Mouse (Mus musculus) urinary bladder, postnatal 14 days (tissue): Measurements from ENCODE around the gene Etnk1.
"Not testable (repeated sequence)": the region's sequence is repeated elsewhere in the genome, so short reads cannot be mapped to it uniquely, and the experiment has no call there.

Source experiments
- DNase-seq: peaks from one replicate; pipeline ENCODE4 v3.0.0; 2021; ENCODE audit warnings: low spot score

Etnk1 gene

GRCm38 (mm10) chr6:143166452-143167357 lies at the start of gene Etnk1:
Gene Etnk1, plus strand, starts transcription at chr6:143167221.
- peak; percentile 94 for DNase-seq

GRCm38 (mm10) chr6:143119325-143119724 lies 47.7 kb upstream of the Etnk1 start:
- no peak for DNase-seq

- DNase-seq, result no peak
These were observed 41.3 kb upstream of the Etnk1 start for GRCm38 (mm10) chr6:143125721-143126120.

DNA sequence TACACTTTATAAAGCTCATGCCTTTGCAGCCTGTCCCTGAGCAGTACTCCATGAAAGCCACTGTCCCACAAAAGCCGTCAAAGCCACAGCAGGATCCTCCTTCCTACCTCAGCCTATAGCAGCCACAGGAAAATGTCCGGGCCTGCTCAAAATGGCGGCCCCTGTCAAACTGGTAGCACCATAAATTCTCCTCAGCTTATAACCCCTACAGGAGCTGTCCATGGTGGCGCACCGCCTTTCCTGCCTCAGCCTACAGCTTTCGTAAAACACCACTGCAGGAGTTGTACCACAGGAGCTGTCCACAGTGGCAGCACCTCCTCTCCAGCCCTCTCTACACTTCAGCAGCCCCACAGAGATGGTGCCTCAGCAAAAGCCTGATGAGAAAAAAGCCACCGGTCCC lies 37.6 kb upstream of the Etnk1 start:
- DNase-seq, result no peak

GRCm38 (mm10) chr6:143129952-143130351 lies 37.1 kb upstream of the Etnk1 start:
- DNase-seq, result no peak

DNA sequence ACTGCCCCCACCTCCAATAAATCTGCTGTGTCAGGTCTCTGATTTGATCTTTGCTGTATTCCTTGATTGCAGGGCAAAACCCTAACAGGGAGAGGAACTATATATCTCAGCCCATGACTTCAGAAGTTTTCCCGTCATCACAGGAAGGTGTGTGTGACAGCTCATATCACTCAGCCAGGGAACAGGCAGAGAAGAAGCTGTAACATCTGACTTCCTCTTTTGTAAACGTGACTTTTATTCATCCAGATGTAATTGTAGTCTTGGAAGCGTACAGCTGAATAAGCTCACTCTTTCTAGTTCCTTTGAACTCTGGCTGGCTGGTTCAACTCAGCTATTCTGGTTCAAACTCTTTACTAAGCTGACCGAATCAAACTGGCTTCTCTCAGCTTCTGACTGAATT lies 36.6 kb upstream of the Etnk1 start:
- no peak for DNase-seq

- no peak for DNase-seq
These were observed 34.9 kb upstream of the Etnk1 start for GRCm38 (mm10) chr6:143131895-143132652.

DNA sequence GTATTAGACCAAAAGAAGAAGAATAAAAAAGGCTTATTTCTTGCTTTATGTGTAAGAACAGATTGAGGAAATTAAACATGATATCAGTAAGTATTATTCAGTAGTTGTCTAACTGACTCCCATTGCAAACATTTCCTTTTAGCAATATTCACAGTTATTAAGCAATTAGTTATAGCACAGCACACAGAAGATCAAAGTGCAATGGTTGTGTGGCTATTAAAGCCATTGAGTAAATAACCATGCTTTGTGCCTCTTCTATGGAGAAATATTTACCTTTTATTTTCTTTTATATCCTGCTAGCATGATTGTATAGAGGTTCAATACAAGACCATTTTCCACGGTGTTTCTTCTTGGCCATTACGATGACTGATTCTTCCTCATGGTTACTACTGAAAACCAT lies 33.9 kb upstream of the Etnk1 start:
- no peak for DNase-seq

- no peak for DNase-seq
These were observed 31.9 kb upstream of the Etnk1 start for GRCm38 (mm10) chr6:143135097-143135496.

DNA sequence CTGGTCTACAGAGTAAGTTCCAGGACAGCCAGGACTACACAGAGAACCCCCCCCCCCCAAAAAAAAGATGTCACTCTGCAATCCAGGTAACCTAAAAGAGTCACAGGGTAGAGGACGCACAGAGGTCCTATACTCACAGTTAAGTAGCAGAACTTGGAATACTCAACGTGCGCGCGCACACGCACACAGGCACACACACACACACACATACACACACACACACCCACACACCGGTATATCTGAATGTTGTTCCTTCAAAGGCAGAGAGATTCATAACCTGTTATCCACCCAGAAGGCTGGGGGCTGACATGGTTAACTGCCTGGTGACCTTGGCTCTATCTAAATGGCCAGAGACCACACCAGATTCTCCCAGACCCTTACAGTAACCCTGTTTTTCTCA lies 30.3 kb upstream of the Etnk1 start:
- DNase-seq, result no peak

DNA sequence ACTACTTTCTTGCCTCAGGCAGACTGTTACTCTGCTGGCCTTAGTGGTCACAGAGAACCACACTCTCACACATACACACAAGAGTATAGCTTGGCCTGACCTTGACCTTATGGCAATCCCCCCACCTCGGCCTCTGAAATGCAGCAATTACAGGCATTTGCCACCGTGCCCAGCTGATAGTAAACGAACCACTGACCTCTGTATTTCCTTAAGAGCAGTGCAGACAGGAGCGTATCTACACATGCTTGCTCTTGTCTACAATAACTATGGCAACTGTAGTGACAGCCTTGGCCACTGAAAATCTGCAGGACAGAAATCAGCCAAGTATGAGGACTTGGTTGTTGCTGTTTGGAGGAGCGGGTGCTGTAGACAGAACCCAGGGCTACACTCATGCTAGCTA lies 29.7 kb upstream of the Etnk1 start:
- no peak for DNase-seq

GRCm38 (mm10) chr6:143139417-143139816 lies 27.6 kb upstream of the Etnk1 start:
- DNase-seq, result no peak

DNA sequence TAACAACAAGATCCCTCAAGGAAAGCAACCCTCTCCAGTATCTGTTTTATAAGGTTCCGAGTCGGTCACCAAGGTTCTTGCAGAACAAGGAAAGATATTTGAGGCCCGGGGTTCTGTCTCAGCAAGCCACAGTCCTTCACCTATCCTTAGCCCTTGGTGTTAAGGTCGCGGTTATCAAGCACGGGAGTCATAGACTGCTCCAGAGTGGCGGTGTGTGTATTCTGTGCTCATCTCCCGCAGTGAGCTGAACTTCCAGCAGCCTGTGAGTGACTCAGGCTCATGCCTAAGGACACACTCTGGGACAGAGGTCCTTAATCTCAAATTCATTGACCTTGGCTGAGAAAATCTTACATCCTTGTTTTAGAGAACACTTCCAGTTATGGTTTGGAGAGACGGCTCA lies 26.1 kb upstream of the Etnk1 start:
- no peak for DNase-seq

DNA sequence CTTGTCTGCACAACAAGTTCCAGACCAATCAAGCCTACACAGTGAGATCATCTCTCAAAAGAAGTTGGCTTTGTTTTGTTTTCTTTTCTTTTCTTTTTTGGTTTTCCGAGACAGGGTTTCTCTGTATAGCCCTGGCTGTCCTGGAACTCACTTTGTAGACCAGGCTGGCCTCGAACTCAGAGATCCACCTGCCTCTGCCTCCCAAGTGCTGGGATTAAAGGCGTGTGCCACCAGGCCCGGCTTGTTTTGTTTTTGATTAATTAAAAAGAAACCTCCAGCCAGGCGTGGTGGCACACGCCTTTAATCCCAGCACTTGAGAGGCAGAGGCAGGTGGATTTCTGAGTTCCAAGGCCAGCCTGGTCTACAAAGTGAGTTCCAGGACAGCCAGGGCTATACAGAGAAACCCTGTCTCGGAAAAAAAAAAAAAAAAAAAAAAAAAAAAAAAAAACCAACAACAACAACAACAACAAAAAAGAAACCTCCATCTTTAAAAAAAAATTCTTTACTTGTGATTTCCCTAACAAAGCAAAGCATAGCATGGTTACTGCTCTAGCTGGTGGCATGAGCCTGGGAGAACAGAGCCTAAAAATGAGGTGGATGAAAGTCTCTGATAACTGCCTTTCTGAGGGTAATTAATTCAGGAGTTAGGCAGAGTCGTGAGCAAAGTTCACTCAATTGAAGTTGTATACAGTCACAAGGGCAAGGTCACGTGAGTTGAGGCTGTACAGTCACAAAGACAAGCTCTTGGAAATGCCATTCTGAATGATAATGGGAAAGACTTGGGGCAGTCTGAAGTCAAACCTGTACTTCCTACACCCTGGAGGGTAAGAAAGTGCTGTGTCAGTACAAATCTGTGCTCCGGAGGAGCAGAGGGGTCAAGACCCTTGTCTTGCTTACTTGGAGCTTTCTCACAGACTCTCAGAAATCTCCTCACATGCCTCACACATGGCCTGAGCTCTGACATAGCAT lies 25.1 kb upstream of the Etnk1 start:
- DNase-seq, result not testable (repeated sequence)

DNA sequence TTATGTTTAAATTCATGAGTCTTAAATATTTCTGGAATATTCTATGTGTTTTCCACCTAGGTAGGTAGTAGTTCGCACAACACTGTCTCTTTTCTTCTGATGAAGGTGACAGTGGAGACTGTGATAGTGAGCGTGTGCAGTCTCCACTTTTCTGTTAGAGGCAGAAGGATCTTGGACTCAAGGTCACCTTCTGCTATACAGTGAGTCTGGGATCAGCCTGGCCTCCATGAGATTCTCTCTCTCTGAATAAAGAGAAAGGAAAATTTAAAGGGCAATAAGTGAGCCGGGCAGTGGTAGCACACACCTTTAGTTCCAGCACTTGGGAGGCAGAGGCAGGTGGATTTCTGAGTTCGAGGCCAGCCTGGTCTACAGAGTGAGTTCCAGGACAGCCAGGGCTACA lies 24.2 kb upstream of the Etnk1 start:
- DNase-seq, result no peak

GRCm38 (mm10) chr6:143143321-143143720 lies 23.7 kb upstream of the Etnk1 start:
- no peak for DNase-seq

- no peak for DNase-seq
These were observed 23.2 kb upstream of the Etnk1 start for GRCm38 (mm10) chr6:143143775-143144273.

- DNase-seq, result no peak
These were observed 22.5 kb upstream of the Etnk1 start for GRCm38 (mm10) chr6:143144556-143144955.

DNA sequence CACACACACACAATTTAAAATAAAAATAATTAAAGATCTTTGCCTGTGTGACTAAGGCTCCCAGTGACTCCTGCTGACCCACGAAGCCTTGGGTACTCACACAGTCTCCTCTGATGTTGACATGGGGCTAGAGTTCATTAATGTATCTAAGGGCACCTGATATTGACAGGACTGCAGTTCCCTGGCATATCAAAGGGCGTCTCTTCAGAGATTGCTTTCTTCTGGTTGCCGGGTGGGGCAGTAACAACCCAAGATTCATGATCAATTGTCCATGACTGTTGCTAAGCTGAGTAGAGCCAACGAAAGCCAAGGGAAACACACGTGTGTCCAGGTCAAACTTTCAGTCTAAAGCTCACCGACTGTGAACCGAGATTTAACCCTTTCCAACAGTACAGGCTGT lies 22.0 kb upstream of the Etnk1 start:
- DNase-seq, result no peak

- DNase-seq, result no peak
These were observed 20.3 kb upstream of the Etnk1 start for GRCm38 (mm10) chr6:143146756-143147155.

DNA sequence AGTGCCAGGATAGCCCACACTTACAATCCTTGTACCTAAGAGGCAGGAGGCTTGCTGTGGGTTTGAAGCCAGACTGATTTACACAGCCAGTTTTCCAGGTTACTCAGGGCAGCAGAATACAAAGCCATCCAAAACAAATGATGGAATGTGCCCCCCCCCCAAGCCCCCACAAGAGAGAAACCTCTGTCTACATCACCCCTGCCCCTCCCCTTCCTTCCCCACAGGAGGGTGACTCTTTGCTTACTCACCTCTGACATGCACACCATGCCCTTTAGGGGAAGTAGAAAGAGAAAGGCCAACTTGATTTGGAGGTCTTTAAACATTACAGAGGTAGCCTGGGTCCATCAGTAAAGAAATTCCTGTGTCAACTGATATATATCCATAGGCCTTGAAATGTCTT lies 18.2 kb upstream of the Etnk1 start:
- DNase-seq, result no peak

DNA sequence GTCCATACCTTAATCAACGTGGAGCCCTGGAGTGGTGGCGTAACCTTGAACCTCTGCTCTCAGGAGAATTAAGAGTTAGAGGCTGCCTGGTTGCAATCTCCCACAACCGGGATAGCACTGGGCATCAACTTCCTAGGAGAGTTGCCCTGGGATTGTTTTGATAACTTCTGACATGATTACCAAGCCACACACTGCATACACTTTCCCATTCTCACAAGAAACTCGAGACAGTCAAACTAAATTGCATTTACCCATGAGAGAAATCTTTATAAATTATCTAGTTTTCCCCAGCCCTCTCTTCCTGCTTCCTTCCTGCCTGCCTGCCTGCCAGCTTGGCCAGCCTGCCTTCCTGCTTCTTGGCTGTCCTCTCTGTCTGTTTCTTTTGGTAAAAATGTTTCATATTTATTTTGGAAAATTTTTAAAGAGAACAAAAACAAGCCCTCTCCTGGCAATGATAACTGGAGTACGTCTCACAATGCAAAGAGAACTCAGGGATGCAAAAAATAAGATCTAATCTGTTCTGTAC lies 17.2 kb upstream of the Etnk1 start:
- no peak for DNase-seq
